Mouse (Mus musculus) layer of hippocampus, postnatal 36 days (tissue): ENCODE measurements around the gene Vps33a. TPM values are rescaled to one million over a fixed set of nuclear protein-coding genes. Genes with fewer than 3 reads are reported as not detected.
A peak's percentile ranks its signal among the peaks of the same experiment; 100 is the strongest.

Experiments used
- DNase-seq, 2 experiments: peaks; one replicate each; pipeline ENCODE4 v3.0.0; 2022
- total RNA-seq, 2 experiments: library from RNA; stranded (reverse); gene quantifications; 2 replicates each; pipeline ENCODE4 v1.2.3; 2021

Vps33a gene
- total RNA-seq: 10 to 100 TPM; 97.1 to 99.8 TPM

DNA sequence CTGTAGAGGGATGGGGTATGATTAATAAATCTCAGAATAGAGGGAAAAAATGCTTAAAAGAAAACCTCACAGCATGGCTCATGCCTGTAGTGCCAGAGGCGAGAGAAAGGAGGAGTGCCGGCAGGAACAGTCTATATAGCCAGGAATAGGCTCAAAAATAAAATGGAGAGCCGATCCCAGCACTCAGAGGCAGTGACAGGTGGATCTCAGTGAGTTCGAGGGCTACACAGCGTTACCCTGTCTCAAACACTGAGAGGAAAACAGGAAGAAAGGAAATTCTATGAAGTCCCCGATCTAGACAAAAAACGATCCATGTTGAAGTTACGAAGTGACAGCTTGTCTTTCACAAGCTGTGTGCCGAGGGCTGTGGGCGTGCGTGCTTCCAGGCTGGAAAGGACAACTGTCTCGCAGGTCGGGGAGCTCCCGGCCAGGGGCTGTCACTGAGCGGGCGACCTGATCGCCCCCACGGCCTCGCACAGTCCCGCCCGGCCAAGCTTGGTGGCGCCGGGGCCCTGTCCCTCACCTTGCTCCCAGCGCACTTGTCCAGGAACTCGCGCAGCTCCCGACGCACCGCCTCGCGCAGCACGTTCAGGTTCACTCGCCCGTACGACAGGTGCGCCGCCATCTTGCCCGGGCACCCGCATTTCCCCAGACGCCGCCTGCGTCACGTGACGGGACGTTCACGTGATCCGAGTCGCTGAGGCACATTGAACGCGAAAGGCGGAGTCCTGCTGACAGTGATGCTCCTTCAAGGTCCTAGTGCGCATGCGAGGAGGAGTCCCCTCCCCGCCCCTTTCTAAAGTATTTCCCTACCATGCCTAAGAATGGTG lies at the start of gene Vps33a:
Gene Vps33a, minus strand, starts transcription at position 682 of the 830 bp plus-strand sequence.
- peak; percentile 94 to 96 for DNase-seq

DNA sequence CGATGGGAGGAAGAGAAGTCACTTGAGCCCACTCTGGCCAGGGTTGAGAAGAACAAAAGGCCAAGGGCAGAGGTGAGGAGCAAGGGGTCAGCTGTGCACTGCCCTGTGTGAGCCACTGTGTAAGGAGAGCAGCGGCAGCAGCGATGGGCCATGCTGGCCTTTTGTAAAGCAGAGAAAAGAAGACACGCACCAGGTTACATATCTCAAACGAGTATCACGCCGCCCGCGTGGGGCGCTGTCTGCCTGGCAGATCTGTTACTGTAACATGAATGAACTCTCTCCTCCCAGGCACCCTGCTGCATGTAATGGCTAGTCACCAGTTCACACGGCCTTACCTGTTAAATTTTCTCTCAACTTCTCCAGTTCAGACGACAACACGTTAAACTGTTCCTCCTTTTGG lies 49.6 kb upstream of the Vps33a start:
- DNase-seq: no peak

DNA sequence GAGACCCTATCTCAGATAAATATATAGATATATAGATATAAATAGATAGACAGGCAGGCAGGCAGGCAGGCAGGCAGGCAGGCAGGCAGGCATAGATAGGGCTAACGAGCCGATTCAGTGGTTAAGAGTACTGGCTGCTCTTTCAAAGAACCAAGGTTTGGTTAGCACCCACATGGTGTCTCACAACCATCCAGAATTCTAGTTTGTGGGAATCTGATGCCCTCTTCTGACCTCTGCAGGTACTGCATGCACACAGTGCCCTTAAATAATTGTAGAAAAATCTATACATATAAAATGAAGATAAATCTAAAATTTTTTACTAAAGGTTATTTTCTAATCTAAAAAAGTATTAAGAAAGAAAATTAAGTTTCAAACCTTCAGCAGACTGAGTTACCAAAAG lies 45.7 kb upstream of the Vps33a start:
- no peak for DNase-seq

DNA sequence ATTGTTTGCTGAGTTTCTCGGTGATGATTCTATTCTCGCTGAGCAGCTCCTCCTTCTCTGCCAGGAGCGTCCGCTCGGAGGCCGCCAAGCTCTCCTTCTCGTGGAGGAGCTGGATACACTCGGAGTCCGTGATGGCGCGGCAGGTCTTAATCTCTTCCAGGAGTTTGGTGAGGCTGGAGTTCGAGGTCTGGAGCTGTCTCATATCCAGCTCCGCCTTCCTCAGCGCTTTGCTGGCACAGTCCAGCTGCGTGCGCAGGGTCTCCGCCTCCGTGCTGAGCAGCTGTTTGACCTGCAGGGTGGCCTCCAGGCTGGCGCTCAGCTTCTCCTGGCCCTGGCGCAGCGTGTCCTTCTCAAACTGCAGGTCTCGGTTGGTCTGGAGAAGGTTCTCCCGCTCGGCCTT lies 41.4 kb upstream of the Vps33a start:
- no peak for DNase-seq

DNA sequence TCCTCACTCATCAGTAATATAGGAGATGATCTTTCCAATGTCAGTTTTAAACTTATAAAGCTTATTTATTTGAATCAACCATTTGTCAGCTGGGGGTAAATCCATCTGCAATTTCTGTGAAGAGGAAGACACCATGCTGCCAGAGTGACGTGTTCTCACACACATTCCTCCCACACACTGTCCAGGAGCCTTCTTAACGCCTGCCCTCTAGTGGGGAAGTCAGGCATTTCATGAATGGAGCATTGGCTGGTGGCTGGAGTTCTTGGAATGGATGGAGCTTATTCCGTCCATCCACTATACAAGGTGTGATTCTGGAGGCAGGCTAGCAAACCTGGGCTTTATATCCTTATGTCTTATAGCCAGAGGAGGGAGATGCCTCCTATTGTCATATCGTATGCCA lies 37.0 kb upstream of the Vps33a start:
- peak; percentile 81 to 89 for DNase-seq

DNA sequence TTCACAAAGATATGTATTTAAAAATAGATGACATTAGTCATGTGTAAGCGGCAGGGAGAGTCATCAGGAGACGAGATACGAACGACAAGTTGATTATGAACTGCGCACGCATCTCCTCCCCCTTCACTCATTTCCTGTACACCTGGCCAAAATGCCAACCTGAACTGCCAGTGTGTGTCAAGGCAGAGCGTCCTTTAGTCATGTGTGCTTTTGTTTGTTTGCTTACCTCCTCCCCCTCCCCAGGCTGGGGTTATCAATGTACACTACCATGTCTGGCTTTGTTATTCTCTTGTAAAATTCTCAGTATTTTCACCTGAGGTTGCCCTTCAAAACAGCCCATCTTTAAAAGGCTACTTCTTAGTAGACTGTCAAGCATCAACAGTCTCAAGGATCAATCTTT lies 36.6 kb upstream of the Vps33a start:
- DNase-seq: no peak

DNA sequence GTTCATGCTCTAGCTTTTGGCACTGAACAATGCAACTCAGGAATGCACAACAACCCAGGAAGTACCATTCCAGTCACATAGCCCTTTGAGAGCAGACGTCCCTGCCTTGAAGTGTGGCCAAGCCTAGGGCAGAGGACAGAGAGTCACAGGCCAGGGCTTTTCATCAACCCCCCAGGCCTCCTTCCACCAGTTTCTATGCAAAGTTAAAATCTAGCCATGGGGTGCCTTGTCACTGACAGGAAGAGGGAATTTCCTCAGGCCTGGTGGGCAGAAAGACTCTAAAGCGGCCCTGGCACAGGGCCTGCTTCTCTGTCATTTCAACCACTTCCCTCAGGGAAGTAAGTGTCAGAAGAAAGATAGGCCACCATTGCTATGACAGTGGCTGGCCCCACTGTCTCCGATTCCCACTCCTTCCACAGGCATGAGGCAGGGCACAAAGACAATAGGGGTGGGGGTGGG lies 34.4 kb upstream of the Vps33a start:
- no peak for DNase-seq

DNA sequence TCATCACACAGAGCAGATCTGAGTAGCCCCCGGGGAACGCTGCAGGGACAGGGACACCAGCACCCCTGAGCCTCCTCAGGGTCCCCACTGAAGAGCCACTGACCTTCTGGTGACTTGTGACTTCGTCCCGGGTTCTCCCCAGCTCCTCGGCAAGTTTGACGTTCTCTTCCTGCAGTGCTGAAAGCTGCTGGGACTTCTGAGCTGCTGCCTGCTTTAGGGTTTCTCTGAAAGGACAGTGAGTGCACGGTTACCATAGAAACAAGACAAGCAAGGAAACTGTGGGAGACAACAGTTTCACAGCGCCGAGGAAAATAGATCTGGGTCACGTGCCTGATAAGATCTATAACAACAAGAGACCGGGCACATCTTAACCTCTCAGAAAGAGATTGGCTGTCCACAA lies 30.7 kb upstream of the Vps33a start:
- DNase-seq: peak; percentile 45 to 48

DNA sequence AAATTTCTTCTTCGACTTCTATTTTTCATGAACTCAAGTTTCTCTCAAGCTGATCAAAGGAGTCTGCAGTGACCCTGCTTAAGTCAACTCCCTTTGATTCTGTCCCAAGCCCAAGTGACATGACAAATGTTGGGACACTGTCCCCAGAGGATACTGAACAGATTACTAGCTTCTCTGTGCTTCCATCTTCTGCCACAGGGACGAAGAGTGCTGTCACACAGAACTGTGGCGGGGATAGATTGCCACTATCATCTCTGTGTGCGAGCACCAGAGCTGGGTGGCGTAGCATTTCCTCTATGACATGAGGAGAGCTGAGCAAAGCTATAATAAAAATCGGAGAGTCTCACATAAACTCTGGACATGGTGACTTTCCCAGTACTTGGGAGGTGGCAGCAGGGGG lies 29.3 kb upstream of the Vps33a start:
- no peak for DNase-seq

DNA sequence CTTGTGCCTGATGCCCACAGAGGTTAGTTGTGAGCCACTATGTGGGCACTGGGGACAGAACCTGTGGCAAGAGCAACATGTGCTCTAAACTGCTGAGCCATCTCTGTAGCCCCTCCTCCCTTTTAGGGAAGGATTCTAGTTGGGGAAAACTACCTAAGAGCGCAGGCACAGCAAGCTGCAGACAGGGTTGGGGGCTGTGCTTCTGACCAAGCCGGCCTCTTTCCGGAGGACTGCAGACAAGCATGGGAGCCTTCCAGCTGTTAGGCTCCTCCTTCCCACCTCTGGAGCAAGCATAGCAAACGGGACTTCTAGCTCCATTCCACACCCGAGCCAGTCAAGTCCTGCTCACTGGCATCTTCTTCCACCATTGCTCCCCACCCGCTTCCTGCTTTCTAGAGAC lies 26.5 kb upstream of the Vps33a start:
- DNase-seq: no peak

DNA sequence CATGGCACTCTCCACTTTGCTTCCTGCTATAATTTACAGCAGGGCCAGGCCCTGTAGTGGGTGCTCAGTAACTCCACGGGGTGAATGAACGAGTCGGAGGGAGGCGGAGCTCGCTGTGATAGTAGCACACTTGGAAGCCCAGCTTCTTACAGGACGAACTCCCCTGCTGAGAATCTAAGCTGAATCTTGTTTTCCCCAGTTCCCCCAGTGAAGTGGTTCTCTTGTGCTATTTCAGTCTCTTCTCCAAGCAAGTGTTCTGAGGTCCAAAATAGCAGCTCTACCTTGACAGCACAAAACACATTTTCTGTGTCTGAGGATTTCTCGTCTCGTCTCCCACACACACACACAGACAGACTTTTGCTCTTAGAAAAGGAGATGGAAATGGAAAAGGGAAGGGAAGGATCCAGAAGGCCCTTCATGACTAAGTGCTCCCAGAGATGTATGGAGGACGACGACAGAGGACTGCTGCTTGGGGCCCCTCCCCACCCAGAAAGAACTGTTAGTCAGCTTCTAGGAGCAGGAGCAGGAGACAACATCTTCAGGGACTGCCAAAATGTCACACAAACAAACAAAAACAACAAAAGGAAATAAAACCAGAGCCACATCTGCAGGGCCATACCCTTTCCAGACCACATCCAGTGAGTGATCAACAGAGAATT lies 20.9 kb upstream of the Vps33a start:
- no peak for DNase-seq

DNA sequence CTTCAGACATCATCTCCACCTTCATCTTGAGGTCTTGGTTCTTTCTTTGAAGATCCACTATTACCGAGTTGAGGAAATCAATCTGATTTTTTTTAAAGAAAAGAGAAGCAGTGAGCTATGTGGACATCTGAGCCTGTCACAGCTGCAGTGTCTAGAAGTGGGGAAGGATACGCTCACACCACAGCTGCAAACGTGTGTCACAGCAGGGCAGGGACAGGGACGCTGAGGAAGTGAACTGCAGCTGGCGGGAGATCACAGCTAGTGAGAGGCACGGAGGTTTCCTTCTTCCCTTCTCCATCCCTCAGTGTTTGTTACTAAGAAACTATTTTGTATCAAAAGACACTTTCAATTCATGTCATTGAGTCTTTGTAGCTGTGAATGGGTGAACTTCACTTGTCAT lies 7.2 kb upstream of the Vps33a start:
- no peak for DNase-seq

DNA sequence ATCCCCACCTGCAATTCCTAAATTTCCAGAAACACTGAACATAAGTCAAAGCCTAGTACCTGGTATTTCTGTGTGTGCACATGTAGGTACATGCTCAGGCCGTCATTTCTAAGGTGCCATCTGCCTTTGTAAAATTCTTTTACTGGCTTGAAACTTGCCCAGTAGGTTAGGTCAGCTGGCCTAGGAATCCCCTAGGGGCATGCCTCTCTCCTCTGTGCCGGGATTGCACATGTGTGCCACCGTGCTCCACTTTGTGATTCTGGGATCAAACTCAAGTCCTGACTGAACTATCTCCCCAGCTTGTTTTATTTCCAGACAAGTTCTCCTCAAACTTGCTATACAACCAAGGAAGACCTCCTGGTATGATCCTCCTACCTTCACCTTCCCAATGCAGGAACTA lies 3.9 kb upstream of the Vps33a start:
- DNase-seq: no peak

DNA sequence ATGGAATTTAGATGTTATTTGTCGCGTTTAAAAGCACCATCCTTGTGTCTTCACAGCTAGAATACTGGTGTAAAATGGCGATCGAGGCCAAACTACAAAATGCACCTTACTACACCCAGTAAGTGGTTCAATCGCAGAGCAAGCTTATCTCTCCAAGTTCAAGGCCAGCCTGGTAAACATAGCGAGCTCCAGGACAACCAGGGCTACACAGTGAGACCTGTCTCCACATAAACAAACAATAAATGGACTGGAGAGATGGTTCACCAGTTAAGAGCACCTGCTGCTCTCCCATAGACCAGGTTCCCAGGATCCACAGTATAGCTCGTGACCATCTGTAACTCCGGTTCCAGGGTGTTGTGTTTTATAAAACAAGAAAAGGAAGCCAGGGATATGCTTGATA lies 524 bp upstream of the Vps33a start:
- DNase-seq: no peak

DNA sequence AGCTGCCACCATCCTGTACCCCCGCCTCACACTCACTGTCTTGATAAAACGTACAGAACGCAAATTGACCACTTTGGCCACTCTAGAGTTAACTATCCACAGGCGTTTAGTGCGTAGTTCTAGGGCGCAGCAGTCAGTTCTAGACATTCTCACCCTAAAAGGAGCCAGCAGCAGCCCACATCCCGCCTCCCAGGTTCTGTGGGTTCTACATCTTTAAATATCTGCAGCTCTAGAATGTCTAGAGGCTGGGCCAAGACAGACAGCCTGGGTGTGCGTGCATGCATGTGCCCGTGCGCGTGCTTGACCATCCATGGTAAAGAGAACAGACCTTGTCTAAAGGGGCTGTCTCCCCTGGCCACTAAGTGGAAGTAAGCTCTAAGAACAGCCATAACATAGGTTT lies 11.7 kb downstream of the Vps33a start:
- DNase-seq: no peak

DNA sequence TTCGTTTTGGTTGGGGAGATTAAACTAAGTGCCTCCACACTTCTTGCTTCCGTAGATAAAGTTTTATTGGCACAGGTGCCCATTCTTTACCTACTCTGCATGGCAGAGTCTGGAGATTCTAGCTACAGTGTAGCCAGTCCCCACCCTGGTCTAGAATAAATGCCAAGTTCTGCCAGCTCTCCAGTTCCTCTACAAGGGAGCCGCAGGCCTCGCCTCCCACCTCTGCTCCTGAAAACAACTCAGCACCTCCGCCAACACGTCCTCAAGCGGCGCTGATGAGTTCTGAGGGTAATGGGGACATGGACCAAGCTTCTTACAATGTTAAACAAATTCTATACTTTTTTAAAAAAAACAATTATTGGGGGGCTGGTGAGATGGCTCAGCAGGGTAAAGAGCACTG lies 13.2 kb downstream of the Vps33a start:
- DNase-seq: no peak

DNA sequence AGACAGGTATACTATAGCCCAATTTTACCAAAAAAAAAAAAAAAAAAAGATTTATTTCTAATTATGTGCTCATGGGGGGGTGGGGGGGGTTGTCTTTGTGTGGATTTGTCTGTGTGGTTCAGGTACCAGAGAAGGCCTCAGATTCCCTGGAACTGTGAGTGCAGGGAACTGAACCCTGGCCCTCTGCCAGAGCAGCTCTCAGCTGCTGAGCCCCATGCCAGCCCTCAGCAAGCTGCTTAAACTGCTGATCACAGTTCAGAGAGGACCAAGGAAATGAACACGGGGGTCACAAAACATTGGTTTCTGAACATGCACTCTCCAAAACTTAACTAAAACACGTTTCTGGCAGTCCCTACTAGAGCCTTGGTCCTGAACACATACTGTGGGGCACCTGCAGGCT lies 16.4 kb downstream of the Vps33a start:
- DNase-seq: peak; percentile 37 to 48

DNA sequence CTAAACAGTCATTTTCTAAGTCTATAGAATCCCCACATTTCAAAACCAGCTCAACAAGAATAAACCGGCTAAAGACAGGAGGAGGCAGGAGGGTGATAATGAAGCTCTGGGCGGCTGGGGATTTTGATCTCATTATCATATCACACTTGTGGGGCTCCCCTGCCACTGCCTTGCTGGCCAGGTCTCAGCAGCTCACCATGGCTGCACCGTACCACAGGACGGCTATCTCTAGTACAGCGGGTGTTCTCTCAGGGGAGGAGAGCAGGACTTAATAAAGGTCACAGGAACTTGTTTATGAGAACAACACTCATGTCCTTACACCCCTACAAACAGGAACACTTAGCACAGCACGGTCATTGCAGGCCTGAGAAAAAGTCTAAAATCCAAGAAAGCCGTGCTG lies 17.1 kb downstream of the Vps33a start:
- no peak for DNase-seq

DNA sequence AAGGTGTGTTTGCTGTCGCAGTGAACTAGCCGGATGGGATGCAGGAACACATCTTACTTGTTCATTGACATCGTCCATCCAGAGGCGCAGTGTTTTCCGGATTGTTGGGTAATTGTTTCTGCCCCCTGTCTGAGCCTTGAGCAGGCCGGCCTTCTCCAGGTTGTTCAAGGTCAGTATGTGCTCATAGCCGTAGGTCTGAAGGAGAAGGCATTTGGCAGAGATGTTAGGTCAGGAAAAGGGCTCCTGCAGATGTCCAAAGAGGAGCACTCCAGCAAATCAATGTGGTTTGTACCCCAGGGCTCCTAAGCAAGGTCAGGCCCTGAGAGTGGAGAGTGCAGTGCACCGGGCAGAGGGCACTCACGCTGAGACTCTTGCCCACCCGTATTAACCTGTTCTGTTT lies 39.0 kb downstream of the Vps33a start:
- no peak for DNase-seq

DNA sequence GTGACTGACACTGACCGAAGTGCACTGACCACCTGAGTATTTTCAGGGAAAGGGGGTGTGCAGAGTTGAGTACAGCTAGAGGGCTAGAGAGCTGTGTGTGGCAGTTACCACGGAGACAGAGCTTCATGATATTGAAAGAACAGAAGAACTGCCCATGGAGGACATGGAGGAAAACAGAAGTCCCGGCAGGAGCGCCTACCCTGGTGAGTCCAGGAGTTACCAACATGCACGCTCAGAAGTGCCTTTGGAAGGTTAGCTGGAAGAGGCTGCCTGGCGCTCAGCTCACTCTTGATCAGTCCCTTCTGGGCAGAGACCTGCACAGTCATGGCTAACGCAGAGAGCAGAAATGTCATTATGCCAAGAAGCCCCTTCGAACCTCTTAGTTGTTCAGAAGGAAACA lies 42.8 kb downstream of the Vps33a start:
- DNase-seq: no peak

DNA sequence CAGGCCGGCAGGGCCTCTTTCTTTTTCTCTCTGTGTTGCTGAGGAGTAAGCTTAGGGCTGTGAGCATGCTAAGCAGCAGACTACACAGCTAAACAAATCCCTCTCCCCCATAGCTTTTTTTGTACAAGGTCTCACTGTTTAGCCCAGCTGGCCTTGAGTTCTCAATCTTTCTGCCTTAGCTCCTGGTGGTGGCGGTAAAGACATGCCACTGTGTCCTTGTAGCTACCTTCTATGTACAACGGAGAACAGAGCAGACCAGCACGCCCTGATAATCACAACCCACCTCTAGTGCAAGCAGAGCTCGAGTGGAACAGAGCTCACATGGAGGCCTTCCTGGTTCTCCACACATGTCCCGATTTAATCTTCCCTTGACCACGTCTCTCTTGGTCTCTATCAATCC lies 44.2 kb downstream of the Vps33a start:
- no peak for DNase-seq

DNA sequence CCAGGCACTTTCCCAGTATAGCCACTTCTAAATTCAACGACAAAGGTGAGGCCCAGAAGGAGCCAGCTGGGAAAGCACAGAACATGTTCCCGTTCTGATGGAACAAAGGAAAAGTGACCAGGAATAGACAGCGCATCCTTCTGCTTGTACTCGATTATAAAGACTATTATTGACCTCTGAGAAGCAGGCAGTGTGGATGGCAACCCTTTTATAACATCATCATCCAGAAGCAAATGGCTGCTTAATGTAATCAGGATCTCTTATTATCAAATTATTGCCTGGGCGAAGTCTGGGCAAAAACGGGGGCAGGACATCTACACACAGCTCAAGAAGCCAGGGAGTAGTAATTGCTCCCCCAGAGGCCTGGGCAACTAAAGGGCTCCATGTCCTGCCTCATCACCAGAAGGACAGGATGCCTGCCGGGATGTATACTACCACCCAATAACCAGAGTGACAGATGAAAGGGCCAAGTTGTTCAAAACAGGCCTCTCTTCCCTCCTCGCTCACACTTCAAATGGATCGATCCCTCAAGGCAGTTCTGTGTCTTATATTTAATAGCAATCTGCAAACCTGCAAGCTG lies 46.8 kb downstream of the Vps33a start:
- DNase-seq: no peak

DNA sequence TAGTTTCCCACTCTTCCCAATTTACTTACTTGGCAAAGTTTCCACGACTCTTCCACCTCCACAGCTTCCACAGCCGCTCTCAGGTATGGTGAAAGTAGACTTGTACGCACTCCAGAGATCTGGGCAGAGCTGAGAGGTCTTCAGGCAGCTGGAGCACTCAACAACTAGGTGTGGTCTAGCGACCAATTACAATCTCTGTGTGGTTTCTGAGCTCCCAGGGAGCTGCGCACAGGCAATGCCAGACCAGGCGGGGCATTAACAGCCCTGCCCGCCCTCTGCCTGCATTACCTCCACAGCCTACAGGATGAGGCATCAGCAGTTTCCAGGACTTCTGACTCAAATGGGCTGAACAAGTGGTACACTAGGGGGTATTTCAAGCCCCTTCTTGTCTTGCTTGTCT lies 47.6 kb downstream of the Vps33a start, which contains the start of gene Gm49027:
Gene Gm49027, minus strand, starts transcription at position 208 of the 400 bp plus-strand sequence.
- DNase-seq: no peak

DNA sequence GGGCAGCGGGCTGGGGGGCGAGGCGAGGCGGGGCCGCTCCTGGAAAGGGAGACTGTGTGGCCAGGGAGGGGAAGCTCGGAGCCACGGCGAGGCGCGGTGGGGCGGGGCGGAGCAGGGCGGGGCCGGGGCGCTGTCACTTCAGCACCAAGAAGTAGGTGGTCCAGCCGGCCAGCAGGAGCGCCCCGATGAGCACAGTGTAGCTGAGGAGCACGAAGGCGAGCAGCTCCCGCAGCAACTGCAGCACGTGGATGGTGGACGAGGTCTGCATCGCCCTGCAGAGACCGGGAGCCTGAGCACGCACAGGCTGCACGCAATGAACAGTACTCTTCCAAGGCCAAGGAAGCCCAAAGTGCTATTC lies 48.5 kb downstream of the Vps33a start:
- no peak for DNase-seq
